Mouse (Mus musculus): Measurements from ENCODE around the gene Syt1. TPM values are rescaled to one million over a fixed set of nuclear protein-coding genes. Genes with fewer than 3 reads are reported as not detected.

Gene Syt1
- polyA plus RNA-seq, 1 experiment from 2014 or later, result 0.19 TPM

DNA sequence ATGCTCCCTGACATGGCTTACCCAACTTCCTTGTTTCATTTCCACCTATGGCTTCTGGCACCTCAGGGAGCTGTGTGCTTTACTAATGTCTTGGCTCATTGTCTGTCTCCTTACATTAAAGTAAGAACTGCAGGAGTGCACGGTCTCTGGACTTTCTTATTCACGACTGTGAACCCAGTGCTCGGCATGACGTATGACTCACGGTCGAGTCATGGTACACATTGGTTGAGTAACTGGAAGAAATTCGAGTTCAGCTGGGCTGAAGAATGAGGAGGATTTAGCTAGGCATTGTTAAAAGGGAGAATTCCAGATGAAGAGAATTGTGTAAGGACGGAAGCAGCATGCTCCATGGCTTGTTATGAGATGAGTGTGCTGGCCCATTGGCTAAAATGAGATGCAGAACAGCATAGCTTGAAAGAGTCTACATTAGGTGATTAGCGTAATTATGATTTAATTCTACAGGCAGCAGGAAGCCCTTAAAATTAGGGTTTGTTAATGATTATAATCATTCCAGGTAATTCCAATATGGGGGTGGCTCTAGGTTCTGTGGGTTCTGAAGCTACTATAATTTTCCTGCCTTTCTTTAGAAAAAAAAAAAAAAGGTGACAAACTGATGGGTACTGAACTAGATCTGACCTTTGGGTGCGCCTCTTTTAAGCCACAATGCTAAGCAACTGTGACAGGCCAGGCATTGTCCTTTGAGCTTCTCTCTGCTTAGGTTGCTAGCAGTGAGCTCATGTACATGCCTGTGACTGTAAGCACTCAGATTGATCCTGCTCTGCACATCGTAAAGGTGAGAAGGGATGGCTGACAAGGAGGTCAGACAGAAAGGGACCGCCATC is 429.0 kb downstream of the Syt1 start:
- ChIA-PET POLR2A (no interaction called here), CTCF (interaction anchor here (1.1 to 4.1 kb wide), 2 partner anchors 12 to 21 kb away, joined by 5 to 22 read pairs; no protein-coding TSS in a partner anchor)
- in situ Hi-C loops (cut with MboI; ENCODE audit: low pct_unique_long_range_greater_than_20kb), result no loop called here
- ATAC-seq, result peak; percentile 94
- no peaks in the 10 kb centered on the region for H3K27me3 ChIP-seq
- no peak for TF ChIP-seq CTCF (IDR thresholded peaks at IDR 0.05)
- no peak for DNase-seq (ENCODE audit: low read depth, low spot score)

DNA sequence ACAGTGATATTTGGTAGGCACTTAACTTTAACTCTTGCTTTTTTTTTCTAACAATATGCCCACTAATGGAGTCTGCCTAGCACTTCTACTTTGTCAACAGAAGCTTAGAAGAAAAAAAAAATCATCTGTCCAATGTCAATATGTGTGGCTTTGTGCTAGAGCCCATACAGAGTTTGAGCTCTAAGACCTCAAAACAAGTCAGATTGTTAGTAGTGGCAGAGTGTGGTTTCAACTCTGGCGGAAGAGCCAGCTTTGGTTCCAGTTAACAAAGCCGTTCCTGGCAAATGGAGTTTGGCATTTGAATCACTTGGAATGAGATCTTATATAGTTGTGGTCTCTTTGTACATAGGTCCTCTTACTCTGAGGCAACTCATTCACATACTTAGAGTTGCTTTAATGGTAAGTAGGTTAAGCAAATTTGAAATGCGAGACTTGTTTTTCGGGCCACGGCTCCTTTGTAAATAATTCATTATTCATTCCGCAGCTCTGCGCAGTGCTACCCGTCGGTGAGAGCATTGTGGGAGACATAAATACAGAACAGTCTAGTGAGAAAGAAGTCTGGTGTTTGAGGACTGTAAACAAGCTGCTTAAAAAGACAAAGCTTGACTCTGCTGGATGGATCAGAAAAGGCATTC is 429.9 kb downstream of the Syt1 start:
- TF ChIP-seq CTCF (IDR thresholded peaks at IDR 0.05), result no peak
- H3K27me3 ChIP-seq, result no peaks in the 10 kb centered on the region
- CTCF ChIA-PET, result interaction anchor here (1.1 to 4.1 kb wide), 2 partner anchors 11 to 20 kb away, joined by 5 to 22 read pairs; no protein-coding TSS in a partner anchor
- POLR2A ChIA-PET, result no interaction called here
- DNase-seq (ENCODE audit: low read depth, low spot score) (no peak), ATAC-seq (no peak)
- in situ Hi-C loops (cut with MboI; ENCODE audit: low pct_unique_long_range_greater_than_20kb), result no loop called here

DNA sequence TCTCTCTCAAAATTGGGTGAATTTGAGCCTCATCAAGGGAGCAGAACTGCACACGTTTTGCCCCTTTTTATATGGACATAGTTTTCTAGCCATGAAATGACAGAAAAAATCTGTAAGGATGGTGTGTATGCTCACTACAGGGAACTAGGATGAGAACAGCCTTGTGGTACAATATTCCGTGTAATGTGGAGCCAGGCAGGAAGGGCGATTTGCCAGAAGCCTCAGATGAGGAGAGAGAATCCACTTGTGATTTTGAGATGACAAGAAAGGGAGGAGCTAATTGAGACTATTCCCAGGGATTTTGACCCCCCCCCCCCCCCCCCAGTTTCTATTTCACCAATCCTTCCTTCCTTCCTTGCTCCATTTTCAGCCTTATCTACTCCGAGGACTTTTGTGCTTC is 431.4 kb downstream of the Syt1 start:
- CTCF ChIA-PET, result no interaction called here
- DNase-seq (ENCODE audit: low read depth, low spot score) (no peak), ATAC-seq (no peak)
- TF ChIP-seq CTCF (IDR thresholded peaks at IDR 0.05), result no peak
- in situ Hi-C loops (cut with MboI; ENCODE audit: low pct_unique_long_range_greater_than_20kb), result no loop called here
- no peaks in the 10 kb centered on the region for H3K27me3 ChIP-seq
- POLR2A ChIA-PET, result no interaction called here

DNA sequence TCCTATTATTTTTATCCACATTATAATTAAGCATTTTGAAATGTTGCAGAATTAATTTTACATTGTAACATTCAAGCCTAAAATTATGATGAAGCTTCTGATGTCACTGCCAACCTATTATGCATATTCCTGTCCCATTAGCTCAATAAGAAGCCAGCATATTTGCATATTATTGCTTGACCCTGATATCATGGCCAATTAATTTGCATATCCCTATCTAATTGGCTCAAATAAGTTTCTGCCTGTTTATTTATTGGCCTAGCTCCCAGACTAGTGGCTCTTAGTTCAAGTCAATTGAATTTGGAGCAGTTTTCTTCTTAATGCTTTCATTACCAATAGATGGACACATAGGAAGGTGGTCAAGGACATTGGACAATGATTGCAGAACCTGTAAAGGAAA is 433.2 kb downstream of the Syt1 start:
- POLR2A ChIA-PET, result no interaction called here

DNA sequence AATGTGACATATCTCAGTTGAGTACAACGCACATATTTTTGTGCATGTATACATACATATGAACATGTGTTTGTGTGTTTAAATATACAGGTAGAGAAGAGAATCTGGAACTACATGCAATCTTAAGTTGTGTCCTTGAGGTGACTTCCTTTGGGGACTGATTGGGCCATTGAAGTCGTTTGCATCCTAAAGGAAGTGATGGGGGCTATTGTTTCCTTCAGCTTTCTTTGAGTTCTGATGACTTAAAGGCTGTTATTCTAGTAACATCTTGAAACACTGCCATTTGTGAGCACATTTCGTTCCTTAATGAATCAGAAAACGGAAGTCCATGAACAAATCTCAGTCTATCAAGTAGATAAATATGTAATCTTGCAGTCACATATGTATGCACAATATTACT is 438.0 kb downstream of the Syt1 start:
- POLR2A ChIA-PET, result no interaction called here
- H3K27me3 ChIP-seq, result no peaks in the 10 kb centered on the region
- ATAC-seq, result no peak
- in situ Hi-C loops (cut with MboI; ENCODE audit: low pct_unique_long_range_greater_than_20kb), result no loop called here
- TF ChIP-seq CTCF (IDR thresholded peaks at IDR 0.05), result no peak
- CTCF ChIA-PET, result no interaction called here
- no peak for DNase-seq (ENCODE audit: low read depth, low spot score)

More for the DNA sequence above, 433.2 kb downstream of the Syt1 start:
- ATAC-seq, result no peak
- CTCF ChIA-PET, result interaction anchor here (0.7 to 1.7 kb wide), 5 partner anchors 8 to 193 kb away, joined by 3 to 5 read pairs (median 3); no protein-coding TSS in a partner anchor
- DNase-seq (ENCODE audit: low read depth, low spot score), result no peak
- no peak for TF ChIP-seq CTCF (IDR thresholded peaks at IDR 0.05)
- no peaks in the 10 kb centered on the region for H3K27me3 ChIP-seq
- in situ Hi-C loops (cut with MboI; ENCODE audit: low pct_unique_long_range_greater_than_20kb), result no loop called here

DNA sequence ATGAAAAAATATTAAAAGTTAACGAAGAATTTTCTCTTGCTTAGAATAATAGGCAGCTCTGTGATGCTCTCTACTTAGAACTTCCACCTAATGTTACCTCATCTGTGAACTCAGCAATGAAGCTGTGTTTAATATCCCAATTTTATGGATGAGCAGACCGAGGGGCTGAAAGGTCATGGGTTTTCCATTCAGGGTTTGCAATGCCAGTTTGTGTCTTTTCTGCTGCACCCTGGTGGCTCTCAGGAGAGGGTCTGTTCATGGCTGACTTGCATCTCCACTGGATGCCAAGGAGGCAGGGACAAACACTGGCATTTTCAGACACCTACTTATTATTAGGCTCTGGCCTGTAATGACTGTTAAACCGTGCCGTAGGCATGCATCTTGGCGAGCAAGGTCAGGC is 439.7 kb downstream of the Syt1 start:
- TF ChIP-seq CTCF (IDR thresholded peaks at IDR 0.05), result peak; percentile 6
- ChIA-PET POLR2A (no interaction called here), CTCF (interaction anchor here (1.9 to 4.0 kb wide), 2 partner anchors 11 to 28 kb away, joined by 4 to 22 read pairs; no protein-coding TSS in a partner anchor)
- ATAC-seq (no peak), DNase-seq (ENCODE audit: low read depth, low spot score) (no peak)
- in situ Hi-C loops (cut with MboI; ENCODE audit: low pct_unique_long_range_greater_than_20kb), result no loop called here
- H3K27me3 ChIP-seq, result no peaks in the 10 kb centered on the region

DNA sequence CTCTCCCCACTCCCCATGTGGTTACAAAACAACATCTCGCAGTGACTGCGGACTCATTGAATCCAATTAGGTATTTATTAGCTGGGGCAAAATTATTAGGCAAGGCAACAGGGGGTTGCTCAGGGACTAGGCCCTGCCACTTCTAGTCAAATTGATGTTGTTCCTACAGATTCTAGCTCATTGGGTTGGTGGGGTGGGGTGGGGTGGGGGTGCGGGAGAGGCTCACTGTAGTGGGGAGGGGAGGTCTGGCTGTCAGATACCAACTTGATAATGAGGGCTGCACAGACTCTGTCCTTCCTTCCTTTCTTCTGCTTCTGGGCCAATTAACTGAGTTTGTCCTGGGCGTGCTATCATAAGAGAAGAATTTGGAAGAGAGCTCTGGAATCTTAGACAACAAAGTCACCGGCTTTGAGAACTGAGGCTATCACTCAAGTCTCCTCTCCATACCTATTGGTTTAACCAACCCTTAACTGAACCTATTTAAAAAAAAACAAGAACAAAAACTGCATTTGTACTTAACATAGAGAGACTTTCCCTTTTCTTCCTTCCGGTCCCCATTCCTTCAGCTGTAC is 441.1 kb downstream of the Syt1 start:
- no peak for ATAC-seq
- in situ Hi-C loops (cut with MboI; ENCODE audit: low pct_unique_long_range_greater_than_20kb), result no loop called here

DNA sequence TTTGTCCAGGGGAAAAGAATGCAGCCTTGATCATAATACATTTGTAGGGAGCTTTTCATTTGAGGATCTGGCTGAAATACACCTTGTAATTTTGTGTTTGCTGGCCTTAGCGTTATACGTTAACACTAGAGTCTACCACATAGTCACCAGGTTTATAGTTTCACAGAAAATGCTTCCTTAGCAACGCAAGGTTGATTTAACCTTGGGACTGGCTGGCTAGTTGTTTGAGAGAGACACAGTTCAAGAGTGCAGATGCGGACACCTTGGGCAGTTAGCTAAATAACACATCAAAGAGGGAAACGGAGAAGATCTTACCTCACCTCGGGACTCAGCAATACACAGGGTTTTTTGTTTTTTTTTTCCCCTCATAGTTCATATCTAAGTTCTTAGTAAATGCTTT is 441.9 kb downstream of the Syt1 start:
- no peaks in the 10 kb centered on the region for H3K27me3 ChIP-seq
- CTCF ChIA-PET, result interaction anchor here (1.2 to 4.0 kb wide), 3 partner anchors 9 to 238 kb away, joined by 3 to 22 read pairs (median 4); no protein-coding TSS in a partner anchor
- POLR2A ChIA-PET, result interaction anchor here (0.7 kb wide), 1 partner anchor 166 kb away, joined by 3 read pairs; no protein-coding TSS in a partner anchor
- no peak for TF ChIP-seq CTCF (IDR thresholded peaks at IDR 0.05)
- ATAC-seq (no peak), DNase-seq (ENCODE audit: low read depth, low spot score) (no peak)
- in situ Hi-C loops (cut with MboI; ENCODE audit: low pct_unique_long_range_greater_than_20kb), result no loop called here

More for the DNA sequence above, 441.1 kb downstream of the Syt1 start:
- TF ChIP-seq CTCF (IDR thresholded peaks at IDR 0.05), result no peak
- DNase-seq (ENCODE audit: low read depth, low spot score), result no peak
- POLR2A ChIA-PET, result no interaction called here
- CTCF ChIA-PET, result interaction anchor here (1.2 to 4.0 kb wide), 5 partner anchors 8 to 238 kb away, joined by 3 to 22 read pairs (median 4); no protein-coding TSS in a partner anchor
- H3K27me3 ChIP-seq, result no peaks in the 10 kb centered on the region

DNA sequence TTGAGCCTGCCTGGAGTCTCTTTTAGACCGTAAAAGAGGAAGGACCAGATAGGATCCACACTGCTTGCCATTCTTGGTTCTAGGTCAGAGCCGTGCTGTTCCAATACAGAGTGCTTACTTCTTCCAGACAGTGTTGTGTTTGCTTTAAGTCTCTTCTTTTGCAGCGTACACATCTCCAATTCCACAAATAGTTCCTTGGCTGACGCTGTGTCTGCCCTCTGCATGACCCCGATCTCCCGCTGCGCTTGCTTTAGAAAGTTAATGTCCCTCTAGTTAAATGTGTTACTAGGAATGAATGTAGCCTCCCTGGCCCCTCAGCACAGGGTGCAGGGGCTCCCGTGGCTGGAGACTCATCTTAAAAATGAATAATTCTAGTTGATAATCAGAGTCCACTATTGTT is 442.6 kb downstream of the Syt1 start:
- peak; percentile 85 for ATAC-seq
- POLR2A ChIA-PET, result interaction anchor here (0.5 kb wide), 1 partner anchor 135 kb away, joined by 4 read pairs; no protein-coding TSS in a partner anchor
- CTCF ChIA-PET, result interaction anchor here (1.2 to 4.0 kb wide), 2 partner anchors 14 to 237 kb away, joined by 3 to 22 read pairs; no protein-coding TSS in a partner anchor
- H3K27me3 ChIP-seq, result no peaks in the 10 kb centered on the region
- no peak for TF ChIP-seq CTCF (IDR thresholded peaks at IDR 0.05)
- DNase-seq (ENCODE audit: low read depth, low spot score), result peak; percentile 63
- in situ Hi-C loops (cut with MboI; ENCODE audit: low pct_unique_long_range_greater_than_20kb), result no loop called here

DNA sequence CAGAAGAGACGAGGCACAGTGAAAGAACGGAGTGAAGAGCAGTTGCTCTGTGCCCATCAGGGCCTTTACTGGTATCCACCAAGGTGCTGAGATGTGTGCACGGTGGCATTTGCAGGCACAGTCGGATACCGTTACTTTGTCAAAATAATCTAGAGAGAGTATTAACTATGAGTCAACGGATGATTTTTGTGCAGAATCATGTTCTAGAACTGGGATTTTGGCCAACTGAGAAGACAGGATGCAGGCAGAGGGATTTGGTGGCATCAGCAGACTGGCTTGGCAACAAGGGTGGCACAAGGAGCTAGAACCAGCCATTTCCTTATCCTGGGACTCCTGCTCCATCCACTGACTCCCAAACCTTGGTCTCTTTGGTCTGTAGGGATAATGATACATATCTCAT is 443.3 kb downstream of the Syt1 start:
- ChIA-PET CTCF (no interaction called here), POLR2A (no interaction called here)
- ATAC-seq (no peak), DNase-seq (ENCODE audit: low read depth, low spot score) (no peak)
- in situ Hi-C loops (cut with MboI; ENCODE audit: low pct_unique_long_range_greater_than_20kb), result no loop called here
- no peak for TF ChIP-seq CTCF (IDR thresholded peaks at IDR 0.05)
- H3K27me3 ChIP-seq, result no peaks in the 10 kb centered on the region

All from Patski (cell line).